28 mouse cellular contexts compared by ENCODE assay signal in the genomic region with DNA sequence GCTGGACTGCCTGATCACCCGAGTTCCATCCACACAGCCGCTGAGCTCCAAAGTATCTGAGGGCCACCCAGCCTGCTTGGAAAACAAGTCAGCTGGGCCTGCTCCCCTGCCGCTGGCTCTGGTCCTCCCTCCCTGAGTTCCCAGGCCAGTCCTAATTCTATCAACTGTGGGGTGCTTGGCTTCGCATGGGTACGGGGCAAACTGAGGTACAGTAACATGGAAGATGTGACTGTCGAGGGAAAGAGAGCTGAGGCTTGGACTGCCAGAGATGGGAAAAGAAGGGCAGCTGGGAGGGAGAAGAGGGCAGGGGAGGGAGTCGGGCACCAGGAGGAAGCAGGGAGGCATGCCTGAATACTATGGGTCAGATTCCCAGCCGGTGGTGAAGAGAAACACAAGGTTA.
"Had no signal": no experiment of that assay in that cellular context is flagged by ENCODE, and none has a peak within 500 bp of the region (broad histone marks: within the 10 kb centered on the region; RNA-seq: fewer than 3 reads in every experiment).

No protein-coding gene starts in this region.

- DNase-seq: left cerebral cortex, postnatal 4 days; liver; liver, embryonic 13.5 days; liver, postnatal 0 days; lung, adult 18-20 months; lung, adult 2 months; lung, embryonic 14.5 days; lung, postnatal 10 days; lung, postnatal 14 days; lung, postnatal 36 days; lung, postnatal 4 days; midbrain, embryonic 14.5 days had no signal

- H3K4me3 ChIP-seq: limb, embryonic 10.5 days; limb, embryonic 12.5 days; limb, embryonic 13.5 days; limb, embryonic 15.5 days; liver, embryonic 12.5 days; liver, embryonic 13.5 days; liver, embryonic 15.5 days; lung, embryonic 15.5 days; megakaryocyte, embryonic 14.5 days; midbrain, embryonic 10.5 days; midbrain, embryonic 12.5 days; midbrain, embryonic 13.5 days; midbrain, embryonic 15.5 days; myocyte; neural tube, embryonic 12.5 days had no signal

- H3K9me3 ChIP-seq: limb, embryonic 10.5 days; limb, embryonic 12.5 days; limb, embryonic 13.5 days; limb, embryonic 15.5 days; liver, embryonic 12.5 days; liver, embryonic 13.5 days; liver, embryonic 15.5 days; lung, embryonic 15.5 days; megakaryocyte, embryonic 14.5 days; midbrain, embryonic 10.5 days; midbrain, embryonic 12.5 days; midbrain, embryonic 13.5 days; midbrain, embryonic 15.5 days; neural tube, embryonic 12.5 days had no signal

- H3K4me1 ChIP-seq: liver, embryonic 12.5 days; liver, embryonic 13.5 days; liver, embryonic 15.5 days; lung, embryonic 15.5 days; midbrain, embryonic 12.5 days; neural tube, embryonic 12.5 days had no signal

- H3K27ac ChIP-seq: limb, embryonic 10.5 days; limb, embryonic 12.5 days; limb, embryonic 13.5 days; limb, embryonic 15.5 days; liver, embryonic 12.5 days; liver, embryonic 13.5 days; liver, embryonic 14.5 days; liver, embryonic 15.5 days; lung, embryonic 15.5 days; macrophage; midbrain, embryonic 10.5 days; midbrain, embryonic 12.5 days; midbrain, embryonic 13.5 days; midbrain, embryonic 15.5 days; neural tube, embryonic 12.5 days had no signal

- H3K36me3 ChIP-seq: liver, embryonic 15.5 days; midbrain, embryonic 10.5 days; midbrain, embryonic 15.5 days; neural tube, embryonic 12.5 days had no signal

- H3K27me3 ChIP-seq: limb, embryonic 13.5 days; limb, embryonic 15.5 days; liver, embryonic 12.5 days; liver, embryonic 13.5 days; liver, embryonic 15.5 days; lung, embryonic 15.5 days; midbrain, embryonic 12.5 days; midbrain, embryonic 13.5 days; midbrain, embryonic 15.5 days; neural tube, embryonic 12.5 days had no signal
